In genomic region chr16:43776886-43777285, GRCm38 (mm10) we compare ENCODE assay signal across 32 mouse cellular contexts. TPM values are rescaled to one million over a fixed set of nuclear protein-coding genes. Genes with fewer than 3 reads are reported as not detected.
"Had no signal": no experiment of that assay in that cellular context is flagged by ENCODE, and none has a peak within 500 bp of the region (broad histone marks: within the 10 kb centered on the region; RNA-seq: fewer than 3 reads in every experiment).

No protein-coding gene starts in this region.

- H3K4me1 ChIP-seq: hindbrain, embryonic 10.5 days; hindbrain, embryonic 12.5 days; intestine, embryonic 15.5 days; limb, embryonic 10.5 days; limb, embryonic 12.5 days; liver, embryonic 13.5 days had no signal

- H3K4me3 ChIP-seq: gastrocnemius, adult 2 months; heart, embryonic 12.5 days; hindbrain, embryonic 10.5 days; hindbrain, embryonic 12.5 days; intestine, embryonic 15.5 days; layer of hippocampus, adult 2 months; left cerebral cortex, adult 2 months; limb, embryonic 10.5 days; limb, embryonic 12.5 days; liver, embryonic 13.5 days had no signal

- H3K4me2 ChIP-seq: heart, embryonic 12.5 days; hindbrain, embryonic 12.5 days; hindbrain, embryonic 14.5 days; intestine, embryonic 15.5 days; limb, embryonic 12.5 days; liver, embryonic 11.5 days; liver, embryonic 13.5 days had no signal

- H3K27me3 ChIP-seq: heart, embryonic 12.5 days; hindbrain, embryonic 12.5 days; intestine, embryonic 15.5 days; limb, embryonic 12.5 days; liver, embryonic 13.5 days had no signal

- H3K9ac ChIP-seq: heart, embryonic 12.5 days; hindbrain, embryonic 12.5 days; hindbrain, embryonic 14.5 days; intestine, embryonic 15.5 days; limb, embryonic 12.5 days; liver, embryonic 13.5 days had no signal

- H3K36me3 ChIP-seq: heart, embryonic 12.5 days; hindbrain, embryonic 10.5 days; hindbrain, embryonic 12.5 days; intestine, embryonic 15.5 days; limb, embryonic 10.5 days; limb, embryonic 12.5 days; liver, embryonic 13.5 days had no signal

- H3K27ac ChIP-seq: gastrocnemius, adult 2 months; hindbrain, embryonic 10.5 days; hindbrain, embryonic 12.5 days; hindbrain, embryonic 14.5 days; intestine, embryonic 15.5 days; layer of hippocampus, adult 2 months; left cerebral cortex, adult 2 months; limb, embryonic 10.5 days; limb, embryonic 12.5 days; liver, embryonic 13.5 days had no signal

- DNase-seq: gastrocnemius, adult 2 months; gastrocnemius, postnatal 10 days; gastrocnemius, postnatal 25 days; heart, postnatal 10 days; heart, postnatal 4 days; kidney, adult 18-20 months; kidney, adult 8-10 months; kidney, postnatal 10 days; kidney, postnatal 25 days; kidney, postnatal 4 days; liver; liver, embryonic 13.5 days had no signal

- H3K9me3 ChIP-seq: heart, embryonic 12.5 days; hindbrain, embryonic 10.5 days; hindbrain, embryonic 12.5 days; intestine, embryonic 15.5 days; limb, embryonic 10.5 days; limb, embryonic 12.5 days; liver, embryonic 13.5 days had no signal

RNA-seq across cellular contexts. Expression of gene Drd3, which starts 23.1 kb away (rescaled TPM):
- total RNA-seq: gastrocnemius, adult 2 months; gastrocnemius, postnatal 10 days; gastrocnemius, postnatal 25 days; gastrocnemius, postnatal 4 days; granulocyte monocyte progenitor cell, adult 5-6 weeks; heart, postnatal 10 days; heart, postnatal 25 days; heart, postnatal 4 days had no signal
- polyA plus RNA-seq: heart, embryonic 12.5 days; heart, embryonic 14.5 days; heart, embryonic 16.5 days; hindbrain, embryonic 10.5 days; hindbrain, embryonic 12.5 days; hindbrain, embryonic 14.5 days; hindbrain, embryonic 16.5 days; inflammation-experienced regulatory T-cells, adult 6 months; intestine, embryonic 15.5 days; intestine, postnatal 0 days; kidney, embryonic 16.5 days; limb, embryonic 10.5 days; limb, embryonic 12.5 days; limb, embryonic 14.5 days; liver, embryonic 11.5 days; liver, embryonic 13.5 days had no signal
